Mouse (Mus musculus): ENCODE measurements around the gene Map4k1. TPM values are rescaled to one million over a fixed set of nuclear protein-coding genes. Genes with fewer than 3 reads are reported as not detected.
A peak's percentile ranks its signal among the peaks of the same experiment; 100 is the strongest.

Map4k1 gene
- total RNA-seq, 2 experiments from 2014 or later = 1.8 to 2.3 TPM

DNA sequence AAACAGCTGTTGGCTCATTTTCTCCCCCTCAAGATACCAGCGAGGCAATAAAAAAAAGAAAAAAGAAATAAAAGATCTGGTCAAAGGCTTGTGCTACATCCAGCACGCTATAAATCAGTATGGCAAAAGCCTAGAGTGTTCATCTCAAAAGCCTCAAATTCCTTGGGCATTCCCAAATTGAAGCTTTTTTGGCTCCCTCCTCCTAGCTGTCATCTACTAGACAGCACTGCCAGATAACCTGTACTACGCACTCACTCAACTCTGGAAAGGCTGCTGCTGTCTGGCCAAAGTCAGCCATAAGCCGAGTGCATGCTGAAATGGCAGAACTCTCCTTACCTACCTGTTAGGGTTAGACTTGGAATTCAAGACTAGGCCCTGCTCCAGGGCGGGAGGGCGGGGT lies 24.6 kb upstream of the Map4k1 start:
- intact Hi-C loops (cut with DNase I) = no loop called here
- Histone ChIP-seq H3K27ac (no peak overlapping the region), H3K4me3 (no peak overlapping the region)
- no peak for DNase-seq (ENCODE audit: extremely low spot score in 1 of 2, low spot score in 2 of 2)
- TF ChIP-seq CTCF (IDR thresholded peaks at IDR 0.05) = no peak

DNA sequence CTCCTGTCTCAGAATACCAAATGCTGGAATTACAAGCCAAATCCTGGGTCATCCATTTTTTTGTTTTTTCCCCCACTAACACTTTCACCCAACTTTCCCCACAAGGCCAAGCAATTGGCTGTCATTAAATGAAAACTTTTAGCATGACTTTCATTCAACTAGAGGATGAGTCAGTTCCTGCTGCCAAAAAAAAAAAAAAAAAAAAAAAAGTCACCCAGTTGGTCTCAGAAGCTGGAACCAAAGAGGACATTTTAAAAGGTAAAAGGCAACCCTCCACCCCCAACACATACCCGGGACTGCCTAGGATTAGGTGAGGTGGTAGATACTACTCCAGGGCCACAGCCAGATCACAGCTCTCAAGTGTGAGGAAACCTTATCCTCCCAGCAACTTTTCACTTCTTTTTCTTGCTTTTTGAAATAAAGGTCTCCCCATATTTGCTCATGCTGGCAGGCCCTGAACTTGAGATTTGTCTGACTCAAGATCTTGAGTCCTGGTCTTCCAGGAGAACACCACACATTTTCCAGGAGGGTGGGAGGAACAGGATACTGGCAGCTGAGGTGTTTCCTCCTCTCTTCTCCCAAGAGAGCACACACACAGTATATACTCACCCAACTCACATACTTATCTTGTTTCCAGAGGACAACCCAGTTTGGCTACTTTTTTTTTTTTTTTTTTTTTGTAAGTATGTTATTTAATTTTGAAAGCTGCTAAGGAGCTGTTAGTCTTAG lies 23.7 kb upstream of the Map4k1 start:
- no peak overlapping the region for H3K4me3 ChIP-seq

DNA sequence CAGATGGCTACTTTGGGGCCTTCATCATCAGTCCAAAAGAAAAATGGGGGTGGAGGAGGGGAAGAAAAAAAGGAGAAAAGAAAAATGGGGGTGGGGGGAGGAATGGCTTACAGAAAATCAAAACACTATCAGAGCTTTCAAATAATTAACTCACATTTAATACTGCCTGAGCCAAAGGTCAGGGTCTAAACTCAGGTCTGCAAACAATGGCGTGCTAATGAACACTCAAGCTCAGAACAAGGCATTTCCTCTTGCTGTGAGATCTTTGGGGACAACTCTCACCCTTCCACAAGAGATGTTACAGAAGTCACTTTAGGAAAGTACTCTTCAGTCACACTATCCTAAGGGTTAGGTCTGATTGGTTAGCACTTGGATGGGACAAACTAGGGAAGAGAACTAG lies 23.1 kb upstream of the Map4k1 start:
- TF ChIP-seq CTCF (IDR thresholded peaks at IDR 0.05) = no peak
- intact Hi-C loops (cut with DNase I) = no loop called here
- H3K27ac ChIP-seq = no peak overlapping the region; the same call in 1 of the 2 replicates
- no peak overlapping the region; the same call in 1 of the 2 replicates for H3K4me3 ChIP-seq
- no peak for DNase-seq (ENCODE audit: extremely low spot score in 1 of 2, low spot score in 2 of 2)

More for the DNA sequence above, 23.7 kb upstream of the Map4k1 start:
- no peak for DNase-seq (ENCODE audit: extremely low spot score in 1 of 2, low spot score in 2 of 2)
- no peak for TF ChIP-seq CTCF (IDR thresholded peaks at IDR 0.05)
- H3K27ac ChIP-seq = no peak overlapping the region
- intact Hi-C loops (cut with DNase I) = no loop called here

DNA sequence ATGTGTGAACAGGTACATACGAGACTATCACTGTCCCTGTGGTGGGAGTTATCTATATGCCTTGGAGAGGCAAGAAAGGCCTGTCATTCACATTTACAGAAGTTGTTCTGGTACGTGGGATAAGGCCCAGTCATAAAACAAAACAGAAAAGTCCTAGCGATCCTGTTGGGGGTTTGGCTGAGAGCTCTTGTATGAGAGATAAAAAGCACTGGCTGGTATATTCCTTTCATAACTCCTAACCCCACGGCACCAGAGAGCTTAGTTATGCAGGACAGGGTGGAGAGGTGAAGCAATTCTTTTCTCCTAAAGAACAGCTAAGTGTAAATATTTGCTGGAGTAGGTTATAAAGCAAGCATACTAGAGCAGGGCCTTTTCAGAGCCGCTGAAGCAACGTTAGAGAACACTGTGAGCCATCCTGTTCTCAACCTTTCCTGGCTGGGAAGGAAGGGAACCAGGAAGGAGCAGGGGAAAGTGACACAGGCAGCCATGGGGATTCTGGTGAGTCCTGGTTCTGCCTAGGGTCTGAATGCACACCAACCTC lies 22.3 kb upstream of the Map4k1 start:
- DNase-seq (ENCODE audit: extremely low spot score in 1 of 2, low spot score in 2 of 2) = no peak
- intact Hi-C loops (cut with DNase I) = loop anchor here (1.0 to 5.0 kb wide), 4 partner anchors 37 to 162 kb away; partner anchors contain the start of gene Ech1
- no peak for TF ChIP-seq CTCF (IDR thresholded peaks at IDR 0.05)
- Histone ChIP-seq H3K4me3 (peak overlapping the region; percentile 100), H3K27ac (peak overlapping the region; percentile 40; the same call in 1 of the 2 replicates)

DNA sequence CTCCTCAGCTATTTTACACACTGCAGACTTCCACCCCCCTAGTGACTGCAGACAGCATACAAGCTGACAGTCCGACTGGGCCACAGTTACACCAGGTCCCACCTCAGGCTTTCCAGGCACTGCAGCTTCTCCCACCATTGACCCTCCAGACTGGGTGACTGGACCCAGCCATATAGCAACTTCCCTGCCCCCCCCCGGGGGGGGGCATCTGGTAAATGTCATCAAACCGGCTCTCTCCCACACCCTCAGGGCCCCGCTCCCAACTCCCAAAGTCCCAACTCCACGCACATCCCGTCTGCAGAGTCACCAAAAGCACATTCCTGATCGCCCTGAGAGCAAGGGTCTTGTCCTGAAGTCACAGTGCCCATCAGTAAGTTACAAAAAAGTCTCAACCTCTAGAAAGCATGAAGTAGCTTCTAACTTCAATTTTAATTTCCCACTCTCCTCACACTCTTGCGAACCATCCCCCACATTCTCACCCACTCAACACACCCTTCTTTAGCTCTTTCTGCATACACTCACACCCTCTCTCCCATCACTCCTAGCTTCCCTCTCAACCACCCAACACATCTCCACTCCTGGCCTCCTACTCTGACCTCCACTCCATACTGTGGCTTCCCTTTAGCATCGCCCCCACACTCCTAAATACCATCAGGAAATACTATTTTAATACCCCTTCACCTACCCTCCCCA lies 21.4 kb upstream of the Map4k1 start:
- peak overlapping the region; percentile 69 for H3K27ac ChIP-seq
- peak overlapping the region; percentile 100 for H3K4me3 ChIP-seq
- DNase-seq (ENCODE audit: extremely low spot score in 1 of 2, low spot score in 2 of 2) = no peak
- intact Hi-C loops (cut with DNase I) = loop anchor here (1.0 to 5.0 kb wide), 4 partner anchors 38 to 163 kb away; partner anchors contain the start of gene Ech1
- TF ChIP-seq CTCF (IDR thresholded peaks at IDR 0.05) = no peak

DNA sequence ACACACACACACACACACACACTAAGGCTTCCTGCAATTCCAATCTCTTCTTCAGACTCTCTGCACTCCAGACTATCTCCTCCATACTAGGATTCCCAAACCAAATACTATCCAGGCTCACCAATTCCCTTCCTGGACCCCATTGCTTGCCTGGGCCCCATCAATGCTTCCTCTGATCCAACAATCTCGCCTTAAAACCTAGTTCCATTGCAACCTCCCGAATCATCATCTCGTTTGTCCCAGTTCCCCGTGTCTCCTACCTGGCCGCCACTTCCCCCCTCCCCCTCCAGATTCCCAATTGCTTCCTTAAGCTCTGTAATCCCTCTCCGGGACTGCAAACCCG lies 20.3 kb upstream of the Map4k1 start:
- intact Hi-C loops (cut with DNase I) = loop anchor here (2.0 to 5.0 kb wide), 3 partner anchors 39 to 164 kb away; partner anchors contain the start of gene Ech1
- peak overlapping the region; percentile 100 for H3K4me3 ChIP-seq
- no peak for DNase-seq (ENCODE audit: extremely low spot score in 1 of 2, low spot score in 2 of 2)
- no peak for TF ChIP-seq CTCF (IDR thresholded peaks at IDR 0.05)
- H3K27ac ChIP-seq = peak overlapping the region; percentile 89

DNA sequence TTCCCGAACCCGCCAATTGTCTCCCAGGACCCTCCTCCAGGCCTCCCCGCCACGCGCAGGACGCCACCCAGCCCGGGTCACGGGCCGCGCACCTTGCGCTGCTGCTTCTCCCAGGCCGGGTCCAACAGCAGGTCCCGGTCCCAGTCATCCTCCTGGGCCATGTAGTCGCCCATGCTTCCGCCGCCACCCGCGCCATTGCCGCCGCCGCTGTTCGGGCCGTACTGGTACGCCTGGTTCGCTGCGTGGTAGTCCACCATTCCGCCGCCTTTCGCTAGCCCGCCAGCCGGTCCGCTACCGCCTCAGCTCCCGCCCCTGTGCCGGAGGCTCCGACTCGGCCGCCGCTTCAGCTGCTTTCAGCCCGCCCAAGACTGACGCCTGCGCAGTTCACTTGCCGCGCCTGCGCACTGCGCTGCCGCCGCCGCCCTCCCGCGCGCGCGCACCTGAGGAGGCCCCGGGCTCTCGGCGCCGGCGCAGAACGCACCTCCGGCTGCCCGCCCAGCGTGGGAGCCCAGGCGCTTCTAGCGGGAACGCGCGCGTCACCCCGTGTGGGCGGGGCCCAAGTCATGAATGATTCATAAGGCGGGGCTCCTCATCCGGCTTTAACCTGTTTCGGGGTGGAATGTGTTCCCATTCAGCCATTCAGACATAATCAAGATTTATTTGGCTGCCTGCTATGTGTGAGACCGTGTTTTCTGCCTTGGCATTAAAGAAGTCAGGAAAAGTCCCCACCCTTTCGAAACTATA lies 19.8 kb upstream of the Map4k1 start, which contains the start of gene Actn4:
Actn4 (minus strand) TSS at position 414 of the 744 bp plus-strand sequence.
- intact Hi-C loops (cut with DNase I) = loop anchor here (2.0 to 5.0 kb wide), 3 partner anchors 39 to 165 kb away; partner anchors contain the start of gene Ech1
- Histone ChIP-seq H3K27ac (peak within 1 kb of the TSS; percentile 89), H3K4me3 (peak within 1 kb of the TSS; percentile 100)
- no peak for TF ChIP-seq CTCF (IDR thresholded peaks at IDR 0.05)
- DNase-seq (ENCODE audit: extremely low spot score in 1 of 2, low spot score in 2 of 2) = peak; percentile 99

DNA sequence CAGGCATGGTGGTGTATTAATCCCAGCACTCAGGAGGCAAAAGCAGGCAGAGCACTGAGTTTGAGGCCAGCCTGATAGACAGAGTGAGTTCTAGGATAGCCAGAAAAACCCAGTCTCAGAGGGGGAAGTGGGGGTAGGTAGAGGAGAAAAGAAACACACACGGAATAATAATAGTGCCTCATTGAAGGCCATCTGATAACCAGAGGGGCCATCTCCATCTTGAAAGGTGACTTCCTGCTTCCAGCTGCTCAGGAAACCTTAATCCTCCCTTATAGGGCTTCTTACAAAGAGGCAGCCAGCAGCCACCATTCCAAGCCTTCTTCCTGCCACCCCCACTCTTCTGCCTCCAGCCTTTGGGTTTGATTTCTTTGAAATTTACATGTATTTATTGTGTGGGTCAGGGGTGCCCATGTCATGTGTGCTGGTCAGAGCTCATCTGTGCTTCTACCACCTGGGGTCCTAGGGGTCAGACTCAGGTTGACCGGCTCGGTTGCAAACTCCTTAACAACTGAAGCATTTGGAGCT lies 18.4 kb upstream of the Map4k1 start:
- TF ChIP-seq CTCF (IDR thresholded peaks at IDR 0.05) = no peak
- no peak for DNase-seq (ENCODE audit: extremely low spot score in 1 of 2, low spot score in 2 of 2)
- H3K27ac ChIP-seq = no peak overlapping the region
- no peak overlapping the region for H3K4me3 ChIP-seq
- intact Hi-C loops (cut with DNase I) = loop anchor here (5.0 kb wide), 2 partner anchors 136 to 166 kb away; partner anchors contain the start of gene Ech1

DNA sequence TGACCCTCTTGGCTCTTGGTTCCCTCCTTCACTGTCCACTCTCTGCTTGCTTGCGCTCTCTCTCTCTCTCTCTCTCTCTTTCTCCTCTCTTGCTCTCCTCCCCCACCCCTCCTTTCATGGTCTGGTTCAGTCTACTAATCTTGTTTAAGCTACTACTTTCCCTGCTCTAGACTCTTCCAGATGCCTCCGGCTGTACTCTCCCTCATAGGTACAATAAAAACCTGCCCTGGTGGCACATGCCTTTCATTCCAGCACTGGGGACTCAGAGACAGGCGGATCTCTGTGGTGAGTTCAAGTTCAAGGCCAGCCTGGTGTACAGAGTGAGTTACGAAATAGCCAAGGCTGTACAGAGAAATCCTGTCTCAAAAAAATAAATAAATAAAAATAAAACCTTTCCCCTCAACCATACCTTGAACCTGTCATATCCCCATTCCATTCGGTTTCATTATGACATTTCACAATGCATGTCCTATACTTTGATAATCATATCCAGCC lies 16.5 kb upstream of the Map4k1 start:
- no peak overlapping the region for H3K4me3 ChIP-seq
- no peak overlapping the region for H3K27ac ChIP-seq
- intact Hi-C loops (cut with DNase I) = no loop called here

DNA sequence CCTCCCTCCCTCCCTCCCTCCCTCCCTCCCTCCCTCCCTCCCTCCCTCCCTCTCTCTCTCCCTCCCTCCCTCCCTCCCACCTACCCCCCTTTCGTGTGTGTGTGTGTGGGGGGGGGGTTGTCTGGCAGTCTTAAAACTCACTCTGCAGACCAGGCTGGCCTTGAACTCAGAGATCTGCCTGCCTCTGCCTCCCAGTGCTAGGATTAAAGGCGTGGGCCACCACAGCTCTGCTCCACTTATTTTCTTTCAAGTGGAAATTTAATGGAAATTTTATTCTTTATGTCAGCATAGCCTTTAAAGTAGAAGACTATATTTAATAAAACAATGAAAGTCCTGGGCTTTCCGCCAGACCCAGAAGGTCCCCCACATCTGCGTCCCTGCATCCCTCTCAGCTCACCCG lies 15.7 kb upstream of the Map4k1 start:
- TF ChIP-seq CTCF (IDR thresholded peaks at IDR 0.05) = no peak
- no peak for DNase-seq (ENCODE audit: extremely low spot score in 1 of 2, low spot score in 2 of 2)
- no peak overlapping the region for H3K27ac ChIP-seq
- intact Hi-C loops (cut with DNase I) = no loop called here
- no peak overlapping the region for H3K4me3 ChIP-seq

More for the DNA sequence above, 16.5 kb upstream of the Map4k1 start:
- no peak for TF ChIP-seq CTCF (IDR thresholded peaks at IDR 0.05)
- no peak for DNase-seq (ENCODE audit: extremely low spot score in 1 of 2, low spot score in 2 of 2)

Data from left cerebral cortex, adult 2 months (tissue).